Mouse (Mus musculus) cerebellum, postnatal 10 days (tissue): ENCODE results near the gene Zfp523.

Source experiments
- DNase-seq, 2 experiments: peaks; one replicate each; pipeline ENCODE4 v3.0.0; 2021; ENCODE audit warnings: mixed read lengths in 2 of 2

Zfp523 gene

GRCm38 (mm10) chr17:28246640-28247039, 69.7 kb downstream of the Zfp523 start:
- no peak for DNase-seq

- no peak for DNase-seq
These were observed 70.7 kb downstream of the Zfp523 start for GRCm38 (mm10) chr17:28247613-28248012.

GRCm38 (mm10) chr17:28249062-28249461, 72.1 kb downstream of the Zfp523 start:
- no peak for DNase-seq

GRCm38 (mm10) chr17:28251579-28252280, 74.8 kb downstream of the Zfp523 start:
- DNase-seq, result no peak

- peak in 1 of 2 experiments; percentile 35 for DNase-seq
These were observed 75.3 kb downstream of the Zfp523 start for GRCm38 (mm10) chr17:28252281-28252648.

GRCm38 (mm10) chr17:28253216-28253615, 76.3 kb downstream of the Zfp523 start:
- DNase-seq, result no peak

- no peak for DNase-seq
These were observed 77.9 kb downstream of the Zfp523 start for GRCm38 (mm10) chr17:28254804-28255203.
